Mouse (Mus musculus): ENCODE results near the gene Slc2a5. TPM values are rescaled to one million over a fixed set of nuclear protein-coding genes. Genes with fewer than 3 reads are reported as not detected.

Slc2a5 gene
- polyA plus RNA-seq, 1 experiment from 2014 or later: 1.8 TPM

DNA sequence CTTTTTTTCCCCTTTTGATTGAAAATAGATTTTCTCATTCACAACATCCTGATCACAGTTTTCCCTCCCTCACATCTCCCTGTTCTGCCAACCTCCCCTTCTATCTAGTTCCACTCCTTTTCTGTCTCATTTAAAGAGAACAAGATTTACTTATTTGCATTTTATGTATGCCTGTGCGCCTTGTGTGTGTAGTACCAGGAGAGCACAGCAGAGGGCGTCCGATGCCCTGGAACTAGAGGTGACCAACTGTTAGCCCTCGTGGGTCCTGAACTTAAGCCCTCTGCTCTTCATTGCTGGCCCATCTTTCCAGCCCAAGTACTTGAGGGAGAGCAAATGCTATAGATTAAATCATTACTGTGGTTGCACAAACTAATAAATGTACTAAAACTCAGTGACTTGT lies 33.7 kb upstream of the Slc2a5 start:
- Histone ChIP-seq H3K27ac (ENCODE audit: low read length) (no peak overlapping the region), H3K9me3 (replicated peaks; ENCODE audit: control insufficient read depth, low read length) (no peaks in the 10 kb centered on the region), H3K4me1 (ENCODE audit: control insufficient read depth, insufficient read depth, low read length) (peaks cover 26% of the 10 kb centered on the region; the same call in 1 of the 2 replicates), H3K36me3 (ENCODE audit: control insufficient read depth, insufficient read depth, low read length) (no peaks in the 10 kb centered on the region), H3K9ac (ENCODE audit: low read length) (no peak overlapping the region), H3K27me3 (ENCODE audit: control insufficient read depth, insufficient read depth, low read length) (no peaks in the 10 kb centered on the region), H3K4me3 (replicated peaks; ENCODE audit: low read length) (no peak overlapping the region), H3K4me2 (ENCODE audit: low read depth, low read length) (no peak overlapping the region)
- 81% methylated on average over 4 of the region's 4 CpGs for WGBS
- ATAC-seq (ENCODE audit: insufficient read depth, low FRiP score): no peak

DNA sequence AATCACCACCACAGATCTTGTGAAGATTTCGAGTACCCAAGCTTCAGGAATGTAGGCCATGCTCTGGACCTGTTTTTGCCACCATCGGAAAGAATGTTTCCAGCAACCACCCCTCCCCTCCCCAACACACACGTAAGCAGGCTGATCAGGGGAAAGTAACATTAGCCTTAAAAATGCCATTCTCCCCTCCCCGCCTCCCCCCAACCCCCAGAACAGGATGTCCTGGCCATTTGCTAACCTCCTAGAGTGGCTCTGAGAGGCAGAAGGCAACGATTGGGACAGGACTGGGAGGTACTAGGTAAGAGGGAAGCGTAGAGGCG lies 32.3 kb upstream of the Slc2a5 start:
- peak overlapping the region; percentile 98 for H3K4me2 ChIP-seq (ENCODE audit: low read depth, low read length)
- peak overlapping the region; percentile 2; the same call in 1 of the 2 replicates for H3K27ac ChIP-seq (ENCODE audit: low read length)
- H3K9ac ChIP-seq (ENCODE audit: low read length): peak overlapping the region; percentile 63
- H3K4me1 ChIP-seq (ENCODE audit: control insufficient read depth, insufficient read depth, low read length): peaks cover 26% of the 10 kb centered on the region; the same call in 1 of the 2 replicates
- H3K27me3 ChIP-seq (ENCODE audit: control insufficient read depth, insufficient read depth, low read length): no peaks in the 10 kb centered on the region
- no peak; the same call in 1 of the 2 replicates for ATAC-seq (ENCODE audit: insufficient read depth, low FRiP score)
- H3K4me3 ChIP-seq (replicated peaks; ENCODE audit: low read length): peak overlapping the region; percentile 73
- WGBS: 8% methylated on average over 7 of the region's 7 CpGs
- no peaks in the 10 kb centered on the region for H3K36me3 ChIP-seq (ENCODE audit: control insufficient read depth, insufficient read depth, low read length)
- no peaks in the 10 kb centered on the region for H3K9me3 ChIP-seq (replicated peaks; ENCODE audit: control insufficient read depth, low read length)

DNA sequence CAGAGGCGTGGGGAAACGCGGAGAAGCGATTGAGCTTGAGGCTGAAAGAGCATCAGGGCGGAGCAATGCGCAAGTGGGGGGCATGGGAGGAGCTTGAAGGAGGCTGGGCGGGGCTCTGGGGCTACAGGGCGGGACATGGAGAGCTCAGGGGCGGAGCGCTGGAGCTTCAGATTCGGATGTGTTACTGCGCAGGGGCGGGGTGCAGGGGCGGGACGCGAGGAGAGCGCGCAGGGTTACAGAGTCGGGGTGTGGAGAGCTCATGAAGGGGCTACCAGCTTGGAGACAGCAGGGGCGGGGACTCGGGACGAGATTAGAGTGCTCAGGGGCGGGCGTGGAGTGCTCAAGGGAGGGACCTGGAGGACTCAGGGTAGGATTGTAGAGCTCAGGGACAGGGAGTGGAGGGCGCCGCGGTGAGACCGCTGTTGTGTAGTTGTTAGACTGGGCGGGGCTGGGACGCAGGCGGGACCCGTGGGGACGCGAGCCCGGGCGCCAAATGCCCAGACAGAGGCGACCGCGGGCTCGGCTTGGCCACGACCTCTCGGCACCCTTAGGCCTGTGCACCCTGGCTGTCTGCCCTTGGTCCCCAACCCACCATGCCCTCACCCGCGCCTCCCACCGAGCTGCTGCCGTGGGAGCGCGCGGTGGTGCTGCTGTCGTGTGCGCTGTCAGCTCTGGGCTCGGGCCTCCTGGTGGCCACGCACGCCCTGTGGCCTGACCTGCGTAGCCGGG lies 31.8 kb upstream of the Slc2a5 start, which contains the start of gene Gpr157:
TSS of gene Gpr157 (plus strand) at position 205 of the 729 bp plus-strand sequence.
- ATAC-seq (ENCODE audit: insufficient read depth, low FRiP score): peak; percentile 96
- peak within 1 kb of the TSS; percentile 98 for H3K4me2 ChIP-seq (ENCODE audit: low read depth, low read length)
- H3K4me3 ChIP-seq (replicated peaks; ENCODE audit: low read length): peak within 1 kb of the TSS; percentile 73
- H3K36me3 ChIP-seq (ENCODE audit: control insufficient read depth, insufficient read depth, low read length): no peaks in the 10 kb centered on the region
- H3K27ac ChIP-seq (ENCODE audit: low read length): peak within 1 kb of the TSS; percentile 74
- WGBS: 0% methylated on average over 52 of the region's 56 CpGs
- no peaks in the 10 kb centered on the region for H3K27me3 ChIP-seq (ENCODE audit: control insufficient read depth, insufficient read depth, low read length)
- no peaks in the 10 kb centered on the region for H3K9me3 ChIP-seq (replicated peaks; ENCODE audit: control insufficient read depth, low read length)
- H3K9ac ChIP-seq (ENCODE audit: low read length): peak within 1 kb of the TSS; percentile 80
- H3K4me1 ChIP-seq (ENCODE audit: control insufficient read depth, insufficient read depth, low read length): peaks cover 26% of the 10 kb centered on the region; the same call in 1 of the 2 replicates

DNA sequence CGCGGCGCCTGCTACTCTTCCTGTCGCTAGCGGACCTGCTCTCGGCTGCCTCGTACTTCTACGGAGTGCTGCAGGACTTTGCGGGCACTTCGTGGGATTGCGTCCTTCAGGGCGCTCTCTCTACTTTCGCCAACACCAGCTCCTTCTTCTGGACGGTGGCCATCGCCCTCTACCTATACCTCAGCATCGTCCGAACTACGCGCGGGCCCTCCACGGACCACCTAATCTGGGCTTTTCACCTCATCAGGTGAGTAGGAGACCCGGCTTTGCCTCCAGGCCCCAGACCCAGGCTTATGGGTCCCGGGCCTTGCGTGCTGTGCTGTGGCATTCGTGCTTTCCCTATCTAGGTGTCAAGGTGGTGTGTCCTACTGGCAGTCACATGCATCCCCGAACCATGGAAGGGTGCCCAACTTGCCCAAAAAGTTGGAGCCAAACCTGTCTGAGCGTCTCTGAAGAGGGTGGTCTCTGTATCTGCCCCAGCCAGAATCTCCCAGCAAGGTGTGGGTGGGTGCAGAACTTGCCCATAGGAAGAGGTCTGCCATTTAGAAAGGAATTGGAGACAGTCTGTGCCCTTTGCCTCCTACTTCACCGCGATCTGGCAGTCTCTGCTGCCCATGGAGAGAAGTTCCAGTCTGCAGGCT lies 31.1 kb upstream of the Slc2a5 start:
- peaks cover 26% of the 10 kb centered on the region; the same call in 1 of the 2 replicates for H3K4me1 ChIP-seq (ENCODE audit: control insufficient read depth, insufficient read depth, low read length)
- peak overlapping the region; percentile 80 for H3K9ac ChIP-seq (ENCODE audit: low read length)
- peak overlapping the region; percentile 73 for H3K4me3 ChIP-seq (replicated peaks; ENCODE audit: low read length)
- no peaks in the 10 kb centered on the region for H3K36me3 ChIP-seq (ENCODE audit: control insufficient read depth, insufficient read depth, low read length)
- 16% methylated on average over 29 of the region's 29 CpGs for WGBS
- H3K27me3 ChIP-seq (ENCODE audit: control insufficient read depth, insufficient read depth, low read length): no peaks in the 10 kb centered on the region
- H3K4me2 ChIP-seq (ENCODE audit: low read depth, low read length): peak overlapping the region; percentile 98
- no peak for ATAC-seq (ENCODE audit: insufficient read depth, low FRiP score)
- no peaks in the 10 kb centered on the region for H3K9me3 ChIP-seq (replicated peaks; ENCODE audit: control insufficient read depth, low read length)
- peak overlapping the region; percentile 74 for H3K27ac ChIP-seq (ENCODE audit: low read length)

DNA sequence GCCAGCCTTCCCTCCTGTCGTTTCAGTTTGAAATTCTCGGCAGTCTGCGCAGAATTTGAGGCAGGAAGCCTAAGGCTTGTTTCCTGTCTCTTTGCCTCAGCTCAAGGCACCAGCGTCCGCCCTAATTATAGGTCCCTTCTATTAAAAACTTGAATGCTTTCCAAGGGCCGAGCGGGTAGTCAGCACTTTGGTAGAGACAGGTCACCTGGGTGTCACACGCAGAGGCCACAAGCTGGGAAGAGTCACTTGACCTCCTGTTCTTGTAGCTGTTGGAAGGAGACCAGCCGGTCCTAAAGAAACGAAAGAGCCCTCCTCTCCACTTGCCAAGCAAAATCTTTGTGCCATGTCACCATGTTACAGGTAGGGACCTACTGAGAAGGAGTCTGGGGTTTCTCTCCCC lies 30.0 kb upstream of the Slc2a5 start:
- peaks cover 34% of the 10 kb centered on the region for H3K4me1 ChIP-seq (ENCODE audit: control insufficient read depth, insufficient read depth, low read length)
- H3K27ac ChIP-seq (ENCODE audit: low read length): no peak overlapping the region
- 75% methylated on average over 10 of the region's 10 CpGs for WGBS
- 0 out of 2 replicates have a peak overlapping the region, but pooled peaks have one; percentile 1 for H3K4me3 ChIP-seq (replicated peaks; ENCODE audit: low read length)
- 0 out of 2 replicates have a peak overlapping the region, but pooled peaks have one; percentile 98 for H3K4me2 ChIP-seq (ENCODE audit: low read depth, low read length)
- ATAC-seq (ENCODE audit: insufficient read depth, low FRiP score): no peak
- H3K9ac ChIP-seq (ENCODE audit: low read length): no peak overlapping the region
- H3K9me3 ChIP-seq (replicated peaks; ENCODE audit: control insufficient read depth, low read length): no peaks in the 10 kb centered on the region
- H3K27me3 ChIP-seq (ENCODE audit: control insufficient read depth, insufficient read depth, low read length): no peaks in the 10 kb centered on the region
- H3K36me3 ChIP-seq (ENCODE audit: control insufficient read depth, insufficient read depth, low read length): no peaks in the 10 kb centered on the region

DNA sequence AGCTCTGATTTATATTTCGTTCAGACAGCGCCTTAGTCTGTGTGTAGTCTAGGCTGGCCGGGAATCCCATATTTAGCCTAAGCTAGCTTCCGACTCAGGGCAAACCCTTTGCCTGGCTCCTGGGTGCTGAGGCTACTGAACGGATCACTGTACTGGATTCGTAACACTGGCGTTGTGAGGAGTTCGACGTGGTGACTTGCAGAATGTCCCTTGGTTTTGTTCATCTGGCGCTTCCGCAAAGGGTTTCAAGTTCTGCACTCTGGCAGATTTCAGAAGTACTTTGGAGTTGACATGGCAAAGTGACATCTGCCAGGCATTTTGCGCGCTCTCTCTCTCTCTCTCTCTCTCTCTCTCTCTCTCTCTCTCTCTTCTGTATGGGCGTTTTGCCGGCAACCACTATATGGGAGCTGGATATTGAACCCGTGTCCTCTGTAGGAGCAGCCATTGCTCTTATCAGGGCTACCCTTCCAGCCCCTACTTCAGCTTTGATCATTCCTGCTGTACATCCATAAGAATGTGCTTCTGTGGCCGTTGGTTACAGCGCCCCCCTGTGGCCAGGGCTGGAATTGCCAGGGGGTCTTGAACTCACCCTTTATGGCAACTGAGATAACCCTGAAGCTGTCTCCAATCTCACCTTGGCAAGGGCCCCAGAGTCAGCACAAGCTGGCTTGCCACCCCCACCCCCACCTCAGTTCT lies 27.0 kb upstream of the Slc2a5 start:
- ATAC-seq (ENCODE audit: insufficient read depth, low FRiP score): no peak
- 84% methylated on average over 18 of the region's 18 CpGs for WGBS
- Histone ChIP-seq H3K27me3 (ENCODE audit: control insufficient read depth, insufficient read depth, low read length) (no peaks in the 10 kb centered on the region), H3K4me1 (ENCODE audit: control insufficient read depth, insufficient read depth, low read length) (peaks cover 44% of the 10 kb centered on the region), H3K4me2 (ENCODE audit: low read depth, low read length) (no peak overlapping the region), H3K4me3 (replicated peaks; ENCODE audit: low read length) (no peak overlapping the region), H3K9me3 (replicated peaks; ENCODE audit: control insufficient read depth, low read length) (no peaks in the 10 kb centered on the region), H3K27ac (ENCODE audit: low read length) (no peak overlapping the region), H3K36me3 (ENCODE audit: control insufficient read depth, insufficient read depth, low read length) (no peaks in the 10 kb centered on the region), H3K9ac (ENCODE audit: low read length) (no peak overlapping the region)

DNA sequence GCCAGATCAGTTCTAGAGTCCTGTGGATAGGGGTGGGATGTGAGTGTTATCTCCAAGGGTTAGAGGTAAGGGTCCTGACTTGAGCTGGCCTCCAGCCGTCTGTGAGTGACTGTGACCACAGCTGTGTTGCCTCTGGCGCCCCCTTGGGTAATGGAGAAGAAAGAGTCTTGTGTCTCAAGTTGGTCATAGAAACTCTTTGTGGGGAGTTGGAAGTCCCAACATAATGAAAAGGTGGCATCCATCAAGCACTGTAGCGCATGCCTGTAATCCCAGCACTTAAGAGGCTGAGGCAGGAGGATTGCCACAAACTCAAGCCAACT lies 26.5 kb upstream of the Slc2a5 start:
- Histone ChIP-seq H3K36me3 (ENCODE audit: control insufficient read depth, insufficient read depth, low read length) (no peaks in the 10 kb centered on the region), H3K4me1 (ENCODE audit: control insufficient read depth, insufficient read depth, low read length) (peaks cover 44% of the 10 kb centered on the region), H3K9me3 (replicated peaks; ENCODE audit: control insufficient read depth, low read length) (no peaks in the 10 kb centered on the region), H3K4me3 (replicated peaks; ENCODE audit: low read length) (no peak overlapping the region), H3K9ac (ENCODE audit: low read length) (no peak overlapping the region), H3K4me2 (ENCODE audit: low read depth, low read length) (no peak overlapping the region), H3K27me3 (ENCODE audit: control insufficient read depth, insufficient read depth, low read length) (no peaks in the 10 kb centered on the region), H3K27ac (ENCODE audit: low read length) (no peak overlapping the region)
- no peak for ATAC-seq (ENCODE audit: insufficient read depth, low FRiP score)
- 59% methylated on average over 3 of the region's 3 CpGs for WGBS

DNA sequence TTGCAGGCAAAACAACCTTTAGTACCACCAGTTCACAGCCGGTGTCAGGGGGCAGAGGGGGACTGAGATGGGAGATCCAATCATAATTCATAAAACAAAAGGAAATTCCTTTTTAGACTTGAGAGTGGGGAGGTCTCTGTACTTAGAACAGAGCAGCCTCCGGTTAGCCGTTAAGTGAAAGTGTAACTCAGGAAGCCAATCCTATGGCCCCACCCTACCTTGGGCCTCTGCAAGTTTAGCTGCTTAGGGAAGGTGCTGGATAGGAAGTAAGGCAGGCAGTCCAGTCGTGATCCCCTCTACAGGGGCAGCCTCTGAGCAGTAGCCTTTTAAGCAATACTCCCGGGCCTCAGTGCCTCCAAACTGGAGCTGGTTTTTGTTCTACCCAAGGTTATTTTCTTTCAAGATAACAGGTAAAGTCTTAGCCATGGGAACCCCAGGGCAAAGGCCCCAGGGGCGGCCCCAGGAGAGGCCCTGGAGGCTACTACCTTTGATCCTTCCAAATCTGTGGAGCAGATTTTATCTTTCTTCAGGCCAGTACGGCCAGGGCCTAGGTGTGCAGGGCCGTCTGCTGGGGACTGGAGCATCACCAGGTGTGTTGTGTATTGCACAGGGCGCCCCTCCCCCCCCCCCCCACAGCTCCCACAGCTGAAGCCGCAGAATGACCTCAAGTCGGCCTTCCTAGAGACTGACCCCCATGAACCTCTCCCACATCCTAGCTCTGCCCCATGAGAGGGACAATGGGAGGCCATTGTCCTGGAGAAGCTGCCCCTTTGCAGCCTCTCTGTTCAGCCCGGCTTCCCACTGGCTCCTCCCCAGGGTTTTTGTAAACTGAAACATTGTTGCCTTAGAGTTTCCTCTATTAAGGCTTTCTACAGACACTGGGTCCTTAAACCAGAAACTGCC lies 25.3 kb upstream of the Slc2a5 start:
- H3K9me3 ChIP-seq (replicated peaks; ENCODE audit: control insufficient read depth, low read length): no peaks in the 10 kb centered on the region
- peak overlapping the region; percentile 10; the same call in 1 of the 2 replicates for H3K27ac ChIP-seq (ENCODE audit: low read length)
- ATAC-seq (ENCODE audit: insufficient read depth, low FRiP score): no peak
- 36% methylated on average over 12 of the region's 12 CpGs for WGBS
- H3K9ac ChIP-seq (ENCODE audit: low read length): peak overlapping the region; percentile 8; the same call in 1 of the 2 replicates
- peaks cover 36% of the 10 kb centered on the region for H3K4me1 ChIP-seq (ENCODE audit: control insufficient read depth, insufficient read depth, low read length)
- H3K27me3 ChIP-seq (ENCODE audit: control insufficient read depth, insufficient read depth, low read length): no peaks in the 10 kb centered on the region
- peak overlapping the region; percentile 5; the same call in 1 of the 2 replicates for H3K4me2 ChIP-seq (ENCODE audit: low read depth, low read length)
- H3K4me3 ChIP-seq (replicated peaks; ENCODE audit: low read length): no peak overlapping the region
- H3K36me3 ChIP-seq (ENCODE audit: control insufficient read depth, insufficient read depth, low read length): no peaks in the 10 kb centered on the region

All from stomach, embryonic 16.5 days (tissue).